Mouse (Mus musculus) CH12F3 (cell line): ENCODE data around the gene Xpo4.

Experiments
- in situ Hi-C: fragments of 300-500 bp; cut with MboI; formaldehyde crosslinking; loops from 2 replicates; pipeline ENCODE4 v1.14.3; 2020; ENCODE audit warnings: low sequenced_read_pairs

Xpo4 gene

DNA sequence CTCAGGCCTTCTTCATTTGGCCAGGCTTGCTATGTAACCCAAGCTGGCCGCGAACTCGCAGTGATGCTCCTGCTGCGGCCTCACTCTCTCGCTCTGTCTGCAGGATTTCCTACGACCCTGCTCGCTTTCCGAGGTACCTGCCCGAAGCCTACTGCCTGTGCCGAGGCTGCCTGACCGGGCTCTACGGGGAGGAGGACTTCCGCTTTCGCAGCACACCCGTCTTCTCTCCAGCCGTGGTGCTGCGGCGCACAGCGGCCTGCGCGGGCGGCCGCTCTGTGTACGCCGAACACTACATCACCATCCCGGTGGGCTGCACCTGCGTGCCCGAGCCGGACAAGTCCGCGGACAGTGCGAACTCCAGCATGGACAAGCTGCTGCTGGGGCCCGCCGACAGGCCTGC, 123.0 kb downstream of the Xpo4 start:
- in situ Hi-C loops, result no loop called here

DNA sequence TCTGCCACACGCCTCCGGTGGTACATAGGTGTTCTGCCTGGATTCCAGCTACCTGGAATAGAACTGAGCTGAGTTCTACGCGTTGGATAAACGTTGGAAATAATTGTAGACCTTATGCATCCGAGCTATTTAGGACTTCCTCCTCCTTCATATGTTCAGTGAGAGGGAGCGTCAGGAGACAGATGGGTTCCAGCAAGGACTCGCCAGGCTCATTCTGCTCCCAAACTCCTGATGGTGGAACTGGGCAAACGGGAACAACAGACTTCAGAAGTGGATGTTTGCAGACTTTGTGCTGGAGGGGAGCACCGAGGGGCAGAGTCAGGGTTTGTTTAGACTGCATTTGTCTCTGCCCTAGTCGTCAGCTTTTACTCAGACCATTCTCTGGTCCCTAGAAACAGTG, 124.5 kb downstream of the Xpo4 start:
- in situ Hi-C loops, result no loop called here

DNA sequence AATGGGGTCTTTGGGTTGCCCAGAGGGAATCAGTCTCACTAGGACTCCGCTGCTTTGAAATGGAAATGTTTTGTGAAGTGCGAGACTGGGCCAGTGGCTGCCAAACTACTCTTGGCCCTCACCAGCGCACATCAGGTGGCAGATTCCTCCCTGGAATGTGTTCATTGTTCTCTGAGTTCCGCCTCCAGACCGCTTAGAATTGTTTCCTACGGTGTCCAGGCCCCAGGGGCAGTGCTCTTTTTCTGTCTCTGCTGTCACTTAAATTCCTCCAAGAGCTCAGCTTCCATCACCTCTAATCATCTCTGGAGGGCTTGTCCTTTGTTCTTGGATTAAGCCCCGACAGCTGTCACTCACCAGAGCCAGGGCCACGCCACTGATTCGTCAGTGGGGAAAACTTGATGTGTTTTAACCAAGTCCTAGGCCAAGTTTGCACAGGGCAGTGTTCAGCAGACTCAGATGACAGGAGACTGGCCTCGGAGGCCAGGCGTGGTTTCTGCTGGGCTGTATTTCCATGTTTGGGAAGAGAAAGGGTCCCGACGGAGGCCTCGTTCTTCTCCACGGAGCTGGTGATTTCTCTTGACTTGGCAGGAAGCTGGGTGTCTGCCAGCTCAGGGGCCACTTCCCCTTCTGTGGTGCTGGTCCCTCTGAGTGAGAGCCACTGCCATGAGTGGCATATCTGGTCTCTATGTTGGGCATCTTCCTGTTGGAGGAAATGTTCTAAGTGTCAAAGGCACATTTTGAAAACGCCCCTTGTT, 127.8 kb downstream of the Xpo4 start:
- in situ Hi-C loops, result no loop called here

DNA sequence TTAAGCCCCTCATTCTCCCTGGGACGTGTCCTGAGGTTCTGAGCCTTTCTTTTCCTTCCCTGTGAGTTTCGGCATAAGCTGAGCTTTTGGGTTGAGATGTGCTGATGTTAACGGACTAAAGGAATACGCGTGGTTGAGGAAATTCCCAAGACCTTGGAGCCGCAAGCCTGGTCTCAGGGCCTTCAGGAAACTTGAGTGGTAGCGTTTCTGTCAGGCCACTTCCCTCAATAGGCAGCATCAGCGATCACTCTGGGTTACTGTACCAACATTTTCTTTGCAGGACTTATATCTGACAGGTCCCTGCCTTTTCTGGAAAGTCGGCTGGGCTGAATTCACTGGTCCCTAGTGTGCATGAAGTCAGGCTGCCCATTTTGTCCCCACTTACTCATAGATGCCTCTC, 128.4 kb downstream of the Xpo4 start:
- in situ Hi-C loops, result no loop called here

DNA sequence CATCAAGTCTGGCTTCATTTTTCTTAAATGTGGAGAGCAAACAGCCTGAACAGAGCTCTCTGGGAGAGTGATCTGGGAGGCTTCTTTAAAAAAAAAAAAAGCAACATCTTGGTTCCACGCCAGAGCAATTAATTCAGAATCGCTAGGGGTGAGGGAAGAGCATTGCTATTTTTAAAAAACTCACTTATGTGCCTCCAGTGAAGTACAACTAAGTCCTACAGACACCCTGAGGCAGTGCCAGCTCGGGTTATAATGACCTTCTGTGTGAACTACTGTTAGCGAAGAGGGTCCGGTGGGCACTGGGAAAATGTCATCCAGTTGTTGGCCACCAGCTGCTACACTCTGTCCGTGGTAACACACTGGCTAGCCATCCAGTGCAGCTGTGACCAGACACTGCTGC, 129.6 kb downstream of the Xpo4 start:
- in situ Hi-C loops, result no loop called here

DNA sequence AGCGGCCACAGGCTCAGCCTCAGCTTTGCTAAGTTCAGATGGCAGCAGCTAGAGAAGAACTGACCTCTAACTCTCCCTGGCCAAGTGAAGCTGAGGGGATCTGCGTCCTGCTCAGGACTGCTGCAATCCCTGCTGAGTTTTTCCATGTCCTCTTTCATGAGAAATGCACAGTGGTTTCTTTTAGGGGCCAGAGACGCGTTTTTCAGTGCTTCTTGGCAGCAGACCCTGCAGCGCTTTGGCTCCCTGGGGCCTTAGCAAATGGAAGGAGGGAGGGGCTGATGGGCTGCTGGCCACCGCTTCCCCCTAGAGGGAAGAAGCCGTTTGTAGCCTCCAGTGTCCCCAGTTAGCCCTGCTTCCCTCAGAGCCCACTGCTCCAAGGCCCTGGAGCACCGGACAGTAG, 130.3 kb downstream of the Xpo4 start:
- in situ Hi-C loops, result no loop called here

DNA sequence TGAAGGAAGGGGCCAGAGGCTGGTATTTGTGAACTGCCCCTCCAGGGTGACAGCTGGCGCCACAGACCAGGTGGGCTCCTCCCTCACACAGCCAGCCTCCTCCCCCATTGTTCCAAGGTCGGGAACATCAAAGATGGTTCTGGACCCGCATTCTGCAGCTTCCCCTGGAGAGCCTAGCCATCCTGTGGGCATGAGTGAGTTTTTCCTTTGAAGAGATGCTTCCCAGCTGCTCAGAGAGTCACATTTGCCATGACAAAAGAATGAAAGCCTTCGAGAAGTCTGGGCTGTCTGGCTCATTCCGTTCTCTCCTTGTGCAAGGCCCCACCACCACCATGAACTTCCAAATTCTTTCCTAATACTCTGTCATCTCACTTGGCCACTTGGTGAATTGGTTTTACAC, 130.9 kb downstream of the Xpo4 start:
- in situ Hi-C loops, result no loop called here

DNA sequence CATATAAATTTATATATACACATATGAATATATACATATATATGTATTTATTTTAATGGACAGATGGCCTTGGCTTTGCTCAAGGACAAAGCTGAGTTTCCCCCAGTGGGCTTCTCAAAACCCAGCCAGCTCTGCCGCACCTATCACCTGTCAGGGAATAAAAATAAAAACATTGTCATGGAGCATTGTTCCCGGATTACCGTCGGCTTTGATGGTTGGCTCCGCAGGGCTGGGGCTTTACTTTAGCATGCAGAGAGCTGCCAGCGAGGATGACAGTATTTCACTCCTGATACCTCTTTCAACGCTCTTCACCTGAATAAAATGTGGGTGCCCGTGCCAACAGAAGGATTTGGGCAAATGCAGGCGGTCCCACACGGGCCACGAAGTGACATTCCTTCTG, 131.4 kb downstream of the Xpo4 start:
- in situ Hi-C loops, result no loop called here

DNA sequence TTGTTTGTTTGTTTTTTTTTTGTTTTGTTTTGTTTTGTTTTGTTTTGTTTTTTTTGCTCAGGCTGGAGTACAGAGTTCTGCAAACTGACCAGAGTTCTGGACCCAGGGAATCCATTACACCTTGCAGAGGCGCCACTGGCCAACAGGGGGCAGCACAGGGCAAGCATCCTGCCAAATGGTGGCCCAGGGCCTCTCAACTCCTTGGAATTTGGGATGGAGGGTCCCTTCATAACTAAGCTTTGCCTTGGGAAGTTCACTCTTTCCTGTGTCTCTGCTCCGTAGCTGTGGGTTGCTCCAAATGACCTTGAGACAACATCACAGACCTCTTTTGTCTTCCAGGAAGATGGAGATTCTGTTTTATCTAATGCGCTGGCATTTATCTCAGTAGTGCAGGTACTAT, 132.0 kb downstream of the Xpo4 start:
- in situ Hi-C loops, result no loop called here

DNA sequence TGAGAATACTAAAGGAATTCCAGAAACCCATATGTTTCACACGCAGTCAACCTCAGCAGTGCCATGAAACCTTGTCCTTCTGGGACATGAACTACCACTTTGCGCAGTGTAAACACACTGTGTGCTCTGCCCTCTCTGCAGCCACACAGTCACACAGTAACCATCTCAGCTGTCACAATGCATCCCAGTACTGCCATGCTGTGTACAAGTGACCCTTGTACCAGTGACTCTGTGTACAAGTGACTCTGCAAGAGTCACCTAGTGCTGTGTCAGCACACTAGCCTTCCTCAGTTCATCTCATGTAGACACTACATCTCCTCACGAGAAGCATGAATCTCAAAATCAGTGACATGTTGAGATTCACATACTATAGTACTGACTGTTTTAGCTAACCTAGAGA, 132.7 kb downstream of the Xpo4 start:
- in situ Hi-C loops, result no loop called here

DNA sequence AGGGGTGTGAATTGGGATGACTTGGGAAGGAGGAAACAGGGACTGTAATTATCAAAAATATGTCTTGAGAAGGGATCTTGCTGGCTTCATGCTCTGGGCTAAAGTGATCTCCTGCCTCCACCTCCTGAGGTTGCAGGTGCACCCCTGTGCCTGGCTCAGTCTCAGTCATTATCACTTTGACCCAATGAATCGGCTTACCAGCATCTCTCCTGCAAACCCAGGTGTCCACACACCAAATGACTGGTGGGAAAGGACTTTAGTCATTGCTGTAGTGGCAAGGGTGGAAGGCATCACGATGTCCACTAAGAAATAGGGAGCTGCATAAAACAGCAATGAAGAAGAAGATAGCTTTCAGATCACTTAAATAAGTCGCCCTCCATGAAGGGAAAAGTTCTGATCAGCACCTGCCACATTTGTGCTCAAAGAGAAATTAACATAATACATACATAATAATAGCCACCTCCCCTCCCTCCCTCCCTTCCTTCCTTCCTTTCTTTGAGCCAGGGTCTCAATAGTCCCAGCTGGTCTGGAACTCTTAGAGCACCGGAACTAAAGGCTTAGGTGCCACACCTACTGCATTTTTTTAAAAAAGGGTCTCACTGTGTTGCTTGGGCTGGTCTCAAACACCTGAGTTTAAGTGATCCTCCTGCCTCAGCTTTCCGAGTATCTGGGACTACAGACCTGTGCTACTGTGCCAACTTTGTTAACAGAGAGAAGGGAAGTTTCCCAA, 135.3 kb downstream of the Xpo4 start:
- in situ Hi-C loops, result no loop called here

DNA sequence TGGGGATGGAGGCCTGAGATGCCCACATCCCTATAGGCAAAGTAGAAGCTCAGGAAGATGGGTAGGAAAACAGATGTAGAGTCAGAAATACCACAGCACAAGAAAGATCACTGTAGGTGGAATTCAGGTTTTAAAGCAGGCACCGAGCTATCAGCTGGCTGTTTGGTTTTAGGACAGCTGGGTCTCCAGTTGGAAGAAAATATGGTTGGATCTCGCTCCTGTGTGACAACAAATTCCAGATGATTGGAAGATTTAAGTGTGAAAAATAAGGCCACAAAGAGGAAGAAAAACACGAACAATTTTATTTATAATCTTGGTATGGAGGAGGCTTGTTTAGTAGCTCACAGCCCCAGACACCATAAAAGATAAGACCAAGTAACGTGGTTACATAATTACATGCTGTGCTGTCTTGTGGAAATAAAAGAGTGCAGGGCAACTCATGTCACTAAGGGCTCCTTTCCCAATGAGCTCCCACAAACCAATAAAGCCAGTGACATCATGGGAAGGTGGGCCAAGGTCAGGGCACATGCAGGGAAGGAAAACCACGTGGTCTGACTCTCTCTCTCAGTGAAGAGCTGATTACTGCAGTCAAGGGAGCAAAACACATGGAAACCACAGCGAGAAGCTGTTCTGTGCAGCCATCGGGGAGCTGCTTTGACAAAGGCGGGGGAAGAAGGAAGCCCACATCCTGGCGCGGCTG, 136.0 kb downstream of the Xpo4 start:
- in situ Hi-C loops, result no loop called here

DNA sequence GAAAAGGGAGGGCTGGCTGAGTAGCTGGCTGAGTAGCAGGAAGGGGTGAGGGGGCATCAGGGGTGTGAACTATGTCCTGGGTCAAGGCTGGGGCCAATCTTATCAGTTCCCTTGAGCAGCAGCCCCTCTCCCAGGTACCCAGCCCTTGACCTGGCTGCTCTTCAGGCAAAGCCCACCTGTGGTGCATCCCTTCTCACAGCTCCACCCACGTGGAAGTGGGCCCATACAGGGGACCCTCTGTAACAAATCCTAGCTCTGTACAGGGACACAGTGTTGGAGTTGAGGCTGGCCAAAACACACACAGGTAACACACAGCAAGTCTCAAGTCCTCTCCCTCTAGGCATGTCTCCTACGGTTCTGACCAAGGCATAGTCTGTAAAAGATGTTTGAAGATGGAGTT, 137.6 kb downstream of the Xpo4 start:
- in situ Hi-C loops, result no loop called here
